Mouse (Mus musculus) limb, embryonic 14.5 days (tissue): ENCODE data around the gene H1foo. TPM values are rescaled to one million over a fixed set of nuclear protein-coding genes. Genes with fewer than 3 reads are reported as not detected.

Experiments used
- ATAC-seq: fragments of 200-750 bp; cut with Nextera tagmentation; 2 replicates; pipeline ENCODE4 v1.8.0; 2017; ENCODE audit warnings: low read depth, moderate number of reproducible peaks, moderate TSS enrichment; ENCODE audit not compliant: low FRiP score
- DNase-seq: peaks from one replicate; pipeline ENCODE4 v3.0.0-alpha.2; 2015; ENCODE audit warnings: low spot score
- H3K27ac ChIP-seq: fragments of 300-500 bp; sonication (generic); replicated peaks from 2 replicates; pipeline ENCODE4 v1.5.1; 2014; ENCODE audit warnings: low read depth, mild to moderate bottlenecking, low read length, moderate library complexity, mixed read lengths
- H3K27me3 ChIP-seq: fragments of 300-500 bp; sonication (generic); 2 replicates; pipeline ENCODE4 v1.6.1; 2014; ENCODE audit warnings: low read length, mixed read lengths; ENCODE audit not compliant: control insufficient read depth, insufficient read depth
- H3K36me3 ChIP-seq: fragments of 300-500 bp; sonication (generic); 2 replicates; pipeline ENCODE4 v1.6.1; 2014; ENCODE audit warnings: mild to moderate bottlenecking, low read length, moderate library complexity, mixed read lengths; ENCODE audit not compliant: control insufficient read depth, insufficient read depth
- H3K4me1 ChIP-seq: fragments of 300-500 bp; sonication (generic); 2 replicates; pipeline ENCODE4 v1.6.1; 2014; ENCODE audit warnings: antibody characterized with exemption, low read length, mixed read lengths; ENCODE audit not compliant: control insufficient read depth, insufficient read depth
- H3K4me2 ChIP-seq: fragments of 300-500 bp; sonication (generic); replicated peaks from 2 replicates; pipeline ENCODE4 v1.6.1; 2014; ENCODE audit warnings: low read depth, mild to moderate bottlenecking, low read length, moderate library complexity; ENCODE audit not compliant: severe bottlenecking
- H3K4me3 ChIP-seq: fragments of 300-500 bp; sonication (generic); replicated peaks from 2 replicates; pipeline ENCODE4 v1.5.1; 2014; ENCODE audit warnings: low read length
- H3K9ac ChIP-seq: fragments of 300-500 bp; sonication (generic); 2 replicates; pipeline ENCODE4 v1.6.1; 2014; ENCODE audit warnings: mild to moderate bottlenecking, low read depth, low read length, moderate library complexity; ENCODE audit not compliant: severe bottlenecking
- H3K9me3 ChIP-seq: fragments of 300-500 bp; sonication (generic); 2 replicates; pipeline ENCODE4 v1.6.1; 2016; ENCODE audit warnings: low read length; ENCODE audit not compliant: control insufficient read depth
- POLR2A ChIP-seq: fragments of 200-500 bp; IDR thresholded peaks from 2 replicates; pipeline ENCODE4 v1.8.0; 2012; ENCODE audit warnings: inconsistent platforms, mild to moderate bottlenecking, moderate library complexity, borderline replicate concordance; ENCODE audit not compliant: insufficient read depth, insufficient read length; ENCODE audit errors: extremely low read depth
- WGBS: fragments of 180-500 bp; shearing (Covaris S2); extraction: QIAGEN DNeasy Blood & Tissue Kit; methylation state at CpG from one replicate; pipeline ENCODE4 v1.1.7; 2014; 5-methylcytosine and 5-hydroxymethylcytosine counted together
- polyA plus RNA-seq, 2 experiments: library from polyadenylated mRNA; depleted of rRNA in 1 of 2; stranded (reverse) in 1 of 2; unstranded in 1 of 2; fragments of >200 nt; fragmentation: Nextera tagmentation in 1 of 2; extraction: Ambion mirVana in 1 of 2; gene quantifications; 2 replicates each; pipeline versions ENCODE4 v1.2.1 to v1.2.3; 2012 to 2014

Gene H1foo
- polyA plus RNA-seq, 2 experiments = not detected

GRCm38 (mm10) chr6:115955664-115956063 lies 10.9 kb downstream of the H1foo start:
- Histone ChIP-seq H3K4me2 (no peak overlapping the region), H3K4me1 (peaks cover 23% of the 10 kb centered on the region), H3K27me3 (no peaks in the 10 kb centered on the region), H3K27ac (no peak overlapping the region), H3K9ac (no peak overlapping the region), H3K4me3 (no peak overlapping the region), H3K36me3 (no peaks in the 10 kb centered on the region), H3K9me3 (no peaks in the 10 kb centered on the region)
- no peak for ATAC-seq
- no peak for DNase-seq
- no peak for TF ChIP-seq POLR2A
- WGBS = 73% methylated on average over 11 of the region's 11 CpGs

GRCm38 (mm10) chr6:115956418-115956921 lies 11.7 kb downstream of the H1foo start:
- no peak for TF ChIP-seq POLR2A
- H3K9me3 ChIP-seq = no peaks in the 10 kb centered on the region
- no peak overlapping the region for H3K4me3 ChIP-seq
- H3K4me1 ChIP-seq = peaks cover 23% of the 10 kb centered on the region
- no peak for ATAC-seq
- whole genome bisulfite sequencing = 76% methylated on average over 13 of the region's 13 CpGs
- H3K27ac ChIP-seq = no peak overlapping the region
- DNase-seq = no peak
- no peaks in the 10 kb centered on the region for H3K27me3 ChIP-seq
- no peak overlapping the region for H3K9ac ChIP-seq
- H3K36me3 ChIP-seq = no peaks in the 10 kb centered on the region
- no peak overlapping the region for H3K4me2 ChIP-seq

GRCm38 (mm10) chr6:115956922-115957601 lies 12.3 kb downstream of the H1foo start:
- H3K27ac ChIP-seq = no peak overlapping the region

GRCm38 (mm10) chr6:115957681-115958080 lies 12.9 kb downstream of the H1foo start:
- no peaks in the 10 kb centered on the region for H3K36me3 ChIP-seq
- no peak overlapping the region for H3K27ac ChIP-seq
- no peak for DNase-seq
- peak overlapping the region; percentile 40 for H3K9ac ChIP-seq
- H3K4me3 ChIP-seq = no peak overlapping the region
- H3K9me3 ChIP-seq = no peaks in the 10 kb centered on the region
- ATAC-seq = no peak
- no peak overlapping the region for H3K4me2 ChIP-seq
- TF ChIP-seq POLR2A = no peak
- peaks cover 23% of the 10 kb centered on the region for H3K4me1 ChIP-seq
- H3K27me3 ChIP-seq = no peaks in the 10 kb centered on the region
- 27% methylated on average over 5 of the region's 6 CpGs for WGBS

More at GRCm38 (mm10) chr6:115956922-115957601, 12.3 kb downstream of the H1foo start:
- ATAC-seq (no peak), DNase-seq (peak; percentile 26)
- Histone ChIP-seq H3K36me3 (no peaks in the 10 kb centered on the region), H3K9me3 (no peaks in the 10 kb centered on the region), H3K4me3 (no peak overlapping the region), H3K4me2 (no peak overlapping the region), H3K9ac (peak overlapping the region; percentile 40; the same call in 1 of the 2 replicates), H3K4me1 (peaks cover 23% of the 10 kb centered on the region), H3K27me3 (no peaks in the 10 kb centered on the region)
- 33% methylated on average over 16 of the region's 16 CpGs for WGBS
- TF ChIP-seq POLR2A = no peak

DNA sequence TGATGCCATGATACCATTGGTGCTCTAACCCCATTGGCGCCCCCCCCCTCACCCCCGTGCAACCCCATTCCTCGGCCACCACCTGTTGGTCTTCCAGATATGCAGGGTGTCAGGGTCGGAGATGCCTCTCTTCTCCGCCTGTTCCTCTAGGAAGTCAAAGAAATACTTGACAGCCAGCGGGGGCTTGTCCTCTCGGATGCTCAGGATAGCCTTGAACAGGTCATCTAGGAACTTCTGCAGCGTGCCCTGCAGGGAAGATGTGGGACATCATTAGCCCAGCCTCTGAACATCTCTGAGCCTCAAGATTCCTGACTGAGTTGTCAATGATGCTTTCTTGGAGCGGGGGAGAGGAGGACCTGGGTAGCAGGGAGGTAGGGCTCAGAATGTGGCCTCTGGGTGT lies 13.7 kb downstream of the H1foo start:
- Histone ChIP-seq H3K4me3 (no peak overlapping the region), H3K36me3 (no peaks in the 10 kb centered on the region), H3K27ac (no peak overlapping the region), H3K4me2 (no peak overlapping the region), H3K9ac (no peak overlapping the region), H3K4me1 (peaks cover 23% of the 10 kb centered on the region), H3K27me3 (no peaks in the 10 kb centered on the region), H3K9me3 (no peaks in the 10 kb centered on the region)
- WGBS = 90% methylated on average over 9 of the region's 9 CpGs
- no peak for TF ChIP-seq POLR2A
- DNase-seq (no peak), ATAC-seq (no peak)
